Mouse (Mus musculus): ENCODE measurements around the gene Ccl7.

Ccl7 gene

DNA sequence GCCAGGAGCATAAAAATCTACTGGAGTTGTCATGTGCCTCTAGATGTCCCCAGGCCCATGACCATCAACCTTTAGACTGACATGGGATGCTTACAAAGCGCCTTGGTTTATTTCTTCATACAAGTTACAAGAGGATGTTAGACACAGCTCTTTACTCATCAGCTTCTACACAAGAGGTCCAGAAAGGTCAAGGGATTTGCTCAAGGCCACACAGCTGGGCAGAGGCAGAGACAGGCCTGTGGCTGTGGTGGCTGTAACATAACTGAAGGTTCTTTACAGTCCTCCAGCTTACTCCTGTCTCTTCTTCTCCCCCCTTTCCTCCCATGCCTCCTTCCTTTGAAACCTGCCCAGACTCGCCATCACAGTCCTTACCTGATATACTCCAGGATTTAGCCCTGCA, 15.3 kb upstream of the Ccl7 start:
- ChIA-PET POLR2A (no interaction called here), CTCF (interaction anchor here in 2 of 4 experiments (0.8 to 1.3 kb wide), 2 partner anchors 17 to 784 kb away, joined by 3 read pairs; no protein-coding TSS in a partner anchor)

DNA sequence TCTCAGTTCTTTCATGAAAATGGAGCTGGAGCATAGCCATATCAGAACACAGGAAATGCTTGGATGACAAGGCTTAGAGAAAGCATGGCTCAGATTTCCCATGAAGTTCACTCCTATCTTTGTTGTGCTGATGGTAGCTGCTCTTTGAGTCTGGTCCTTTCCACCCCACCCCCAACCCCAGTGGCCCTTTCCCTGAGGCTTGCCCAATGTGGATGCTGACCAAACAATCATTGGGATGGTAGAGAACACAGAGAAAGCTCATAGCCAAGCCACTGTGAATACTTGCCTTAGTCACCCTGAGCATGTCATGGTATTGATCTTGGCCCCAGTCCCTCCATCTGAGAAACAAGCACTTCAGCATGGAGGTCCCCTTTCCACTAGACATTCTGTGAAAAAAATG, 13.4 kb upstream of the Ccl7 start:
- CTCF ChIA-PET = no interaction called here
- POLR2A ChIA-PET = no interaction called here

DNA sequence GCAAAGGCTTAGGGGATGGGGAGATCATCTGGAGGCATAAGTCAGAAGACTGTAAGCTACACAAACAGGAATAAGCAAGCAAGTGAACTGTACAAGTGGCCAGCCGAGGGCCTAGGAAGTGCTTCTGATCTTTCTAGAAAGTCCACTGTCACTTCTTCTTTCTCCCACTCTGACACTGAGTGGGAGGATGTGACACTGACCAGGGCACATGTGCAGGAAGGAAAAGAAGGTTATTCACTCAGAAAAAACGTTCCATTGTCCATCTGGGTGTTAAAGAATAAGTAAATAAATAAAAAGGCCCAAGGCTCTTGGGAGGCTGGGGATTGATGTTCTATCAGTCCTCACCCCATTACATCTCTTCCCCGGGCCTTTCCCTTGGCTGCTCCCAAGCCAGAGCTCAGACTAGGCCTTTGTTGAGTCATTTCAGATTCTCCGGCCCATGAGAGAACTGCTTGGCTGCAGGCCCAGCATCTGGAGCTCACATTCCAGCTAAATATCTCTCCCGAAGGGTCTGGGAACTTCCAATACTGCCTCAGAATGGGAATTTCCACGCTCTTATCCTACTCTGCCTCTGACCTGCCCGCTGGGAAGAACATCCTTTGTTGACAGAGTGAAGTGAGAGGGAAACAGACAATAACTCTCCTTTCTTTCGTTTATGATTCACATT, 12.7 kb upstream of the Ccl7 start:
- POLR2A ChIA-PET = no interaction called here
- CTCF ChIA-PET = no interaction called here

DNA sequence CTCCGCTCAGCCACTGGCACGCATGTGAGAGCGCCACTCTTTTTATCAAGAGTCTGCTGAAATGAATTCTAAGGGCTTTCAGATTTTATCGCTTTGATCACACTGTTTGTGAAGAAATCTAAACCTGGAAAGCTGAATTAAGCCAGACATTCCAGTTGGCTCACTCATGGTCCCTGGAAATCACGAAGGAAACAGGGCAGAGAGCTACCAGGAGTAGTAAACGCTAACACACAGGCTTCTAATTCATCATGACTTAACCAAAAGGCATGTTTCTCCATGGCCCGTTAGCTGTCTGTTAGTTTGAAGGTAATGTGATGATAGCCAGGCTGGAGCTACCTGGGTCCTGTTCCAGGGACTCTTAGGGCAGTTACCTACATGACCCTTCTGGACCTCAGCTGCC, 11.1 kb upstream of the Ccl7 start:
- ChIA-PET POLR2A (no interaction called here), CTCF (interaction anchor here in 2 of 4 experiments (0.9 to 1.0 kb wide), 2 partner anchors 38 to 39 kb away, joined by 3 to 5 read pairs; no protein-coding TSS in a partner anchor)

DNA sequence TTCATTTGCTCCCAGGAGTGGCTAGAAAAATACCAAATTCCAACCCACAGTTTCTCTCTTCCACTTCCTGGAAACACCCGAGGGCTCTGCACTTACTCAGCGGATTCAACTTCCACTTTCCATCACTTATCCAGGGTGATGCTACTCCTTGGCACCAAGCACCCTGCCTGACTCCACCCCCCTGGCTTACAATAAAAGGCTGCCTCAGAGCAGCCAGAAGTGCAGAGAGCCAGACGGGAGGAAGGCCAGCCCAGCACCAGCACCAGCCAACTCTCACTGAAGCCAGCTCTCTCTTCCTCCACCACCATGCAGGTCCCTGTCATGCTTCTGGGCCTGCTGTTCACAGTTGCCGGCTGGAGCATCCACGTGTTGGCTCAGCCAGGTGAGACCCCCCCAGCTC, 10.2 kb upstream of the Ccl7 start, which contains the start of gene Ccl2:
Gene Ccl2 (plus strand): TSS at position 216 of the 400 bp plus-strand sequence.
- CTCF ChIA-PET = interaction anchor here in 1 of 4 experiments (0.9 kb wide), 1 partner anchor 39 kb away, joined by 3 read pairs; no protein-coding TSS in a partner anchor
- POLR2A ChIA-PET = no interaction called here

DNA sequence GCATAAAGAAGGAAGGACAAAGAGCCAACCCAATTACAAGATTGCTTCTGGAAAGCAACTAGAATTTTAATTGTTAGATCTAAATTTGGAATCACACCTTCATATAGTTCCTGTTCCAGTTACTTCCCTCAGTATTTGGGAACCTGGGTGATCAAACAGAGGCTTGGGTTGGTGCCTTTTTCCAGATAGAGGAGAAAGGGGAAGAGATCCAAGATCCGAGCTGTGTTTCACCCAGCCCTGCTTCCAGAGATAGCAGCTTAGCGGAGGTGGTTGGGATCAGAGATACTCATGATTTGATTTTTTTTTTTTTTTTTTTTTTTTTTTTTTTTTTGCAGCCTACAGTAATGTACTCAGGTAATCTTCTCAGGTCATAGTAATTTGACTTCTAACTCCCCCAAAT, 9.7 kb upstream of the Ccl7 start:
- ChIA-PET POLR2A (no interaction called here), CTCF (no interaction called here)

DNA sequence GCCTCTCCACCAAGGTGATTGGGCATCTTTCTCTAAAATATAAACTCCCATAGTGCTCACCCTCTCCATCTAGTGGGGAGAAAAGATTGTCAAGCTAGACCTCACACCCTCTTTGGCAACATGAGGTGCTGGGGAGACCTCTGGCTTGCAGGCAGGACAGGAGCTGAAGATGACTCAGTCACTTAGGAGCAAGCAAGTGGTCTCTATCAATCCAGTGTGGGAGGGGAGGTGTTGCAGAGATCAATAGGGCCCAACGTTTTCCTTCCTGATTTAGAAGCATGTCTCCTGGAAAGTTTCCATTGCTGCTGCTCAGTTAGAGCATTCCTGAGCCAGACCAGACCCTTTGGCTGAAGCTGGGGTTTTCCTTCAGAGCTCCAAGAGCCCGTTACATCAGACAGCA, 7.0 kb upstream of the Ccl7 start, which contains the start of gene Gm17268:
Gene Gm17268 (minus strand): TSS at position 28 of the 400 bp plus-strand sequence.
- ChIA-PET POLR2A (no interaction called here), CTCF (interaction anchor here in 1 of 4 experiments (1.8 kb wide), 1 partner anchor 137 kb away, joined by 6 read pairs; no protein-coding TSS in a partner anchor)

DNA sequence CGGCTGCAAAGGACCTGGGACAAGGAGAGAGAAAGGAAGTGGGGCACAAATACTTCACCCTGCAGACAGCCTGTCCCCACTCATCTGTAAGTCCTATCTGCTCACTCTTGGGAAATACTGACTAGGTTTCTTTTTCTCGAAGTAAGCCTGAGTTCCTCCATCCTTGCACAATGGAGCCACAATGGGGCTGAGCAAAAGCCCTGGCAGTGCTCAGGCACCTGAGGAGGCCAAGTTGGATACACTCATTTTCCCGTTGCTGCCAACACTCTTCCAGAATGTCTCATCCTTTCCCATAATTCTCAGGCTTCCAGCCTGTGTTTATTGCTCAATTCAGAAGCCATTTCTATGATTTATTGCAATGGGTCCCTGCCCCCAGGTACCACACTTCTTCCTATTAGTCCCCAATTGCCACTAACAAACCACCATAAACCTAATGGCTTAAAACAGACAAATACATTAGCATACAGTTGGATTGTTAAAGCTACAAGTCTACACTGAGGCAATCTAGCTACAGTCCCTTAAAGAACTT, 6.3 kb upstream of the Ccl7 start:
- ChIA-PET CTCF (interaction anchor here in 1 of 4 experiments (1.8 kb wide), 1 partner anchor 137 kb away, joined by 6 read pairs; no protein-coding TSS in a partner anchor), POLR2A (no interaction called here)

DNA sequence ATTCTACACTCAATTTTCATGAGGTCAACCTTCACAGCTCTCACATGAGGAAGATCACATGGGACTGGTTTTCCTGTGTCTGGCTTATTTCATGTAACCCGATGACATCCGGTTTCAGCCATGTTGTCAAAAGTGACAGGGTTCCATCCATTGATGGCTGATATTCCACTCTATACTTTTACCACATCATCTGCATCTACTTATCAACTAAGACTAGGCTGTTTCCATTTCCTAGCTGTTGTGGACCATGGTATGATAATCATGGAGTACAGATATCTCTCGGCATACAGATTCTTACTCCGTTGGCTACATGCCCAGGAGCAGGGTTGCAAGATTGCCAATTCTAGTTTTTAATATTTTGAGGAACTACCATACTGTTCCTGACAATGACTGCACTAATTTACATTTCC, 3.8 kb upstream of the Ccl7 start:
- ChIA-PET CTCF (no interaction called here), POLR2A (no interaction called here)

DNA sequence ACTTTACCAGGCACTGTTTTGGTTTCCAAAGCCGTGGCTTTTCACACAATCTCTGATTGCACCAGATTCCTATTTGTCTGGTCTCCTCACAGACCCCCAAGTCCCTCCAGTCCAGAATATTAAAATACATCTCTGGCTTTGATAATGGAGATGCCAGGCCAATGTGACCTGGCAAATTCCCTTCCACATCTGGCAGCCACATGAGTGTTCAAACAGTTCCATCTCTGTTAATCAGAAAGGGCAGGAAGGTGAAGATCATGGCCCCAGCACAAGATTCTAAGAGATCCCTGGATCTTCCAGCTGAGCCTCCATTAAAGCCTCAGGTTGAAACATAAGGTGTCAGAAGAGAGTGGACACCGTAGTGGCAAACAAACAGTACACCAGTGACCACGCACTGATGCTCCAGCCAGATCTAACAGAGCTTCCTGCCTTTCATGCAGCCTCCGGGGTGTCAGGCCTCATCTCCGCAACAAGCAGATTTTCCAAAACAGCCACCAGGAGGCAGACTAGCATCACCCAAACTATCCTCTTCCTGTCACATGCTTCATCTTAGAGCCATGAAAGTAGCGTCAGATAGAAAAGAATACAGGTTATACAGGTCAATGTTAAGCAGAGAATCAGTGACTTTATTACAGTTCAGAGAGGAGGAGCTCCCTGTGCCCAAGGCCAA, 2.4 kb downstream of the Ccl7 start:
- ChIA-PET CTCF (interaction anchor here in 3 of 4 experiments (0.6 to 2.9 kb wide), 10 partner anchors 17 to 625 kb away, joined by 3 to 15 read pairs (median 4); no protein-coding TSS in a partner anchor), POLR2A (no interaction called here)

DNA sequence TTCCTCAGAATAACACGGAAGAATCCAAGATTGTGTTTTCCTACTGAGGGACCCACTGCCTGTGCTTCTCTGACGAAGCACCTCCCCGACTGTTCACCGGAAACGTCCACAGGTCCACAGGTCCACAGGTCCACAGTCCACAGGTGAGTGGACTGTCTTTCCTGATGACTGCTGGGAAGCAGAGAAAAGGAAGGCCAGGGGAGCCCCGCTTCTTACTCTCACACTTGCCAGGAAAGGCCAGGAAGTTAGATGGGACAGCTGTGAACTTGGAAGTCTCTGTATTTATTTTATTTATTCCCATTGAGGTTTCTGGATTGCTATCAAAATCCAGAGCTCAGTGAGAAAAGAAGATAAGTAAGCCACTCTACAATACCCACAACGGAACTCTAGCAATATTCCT, 8.3 kb downstream of the Ccl7 start:
- CTCF ChIA-PET = no interaction called here
- POLR2A ChIA-PET = no interaction called here

DNA sequence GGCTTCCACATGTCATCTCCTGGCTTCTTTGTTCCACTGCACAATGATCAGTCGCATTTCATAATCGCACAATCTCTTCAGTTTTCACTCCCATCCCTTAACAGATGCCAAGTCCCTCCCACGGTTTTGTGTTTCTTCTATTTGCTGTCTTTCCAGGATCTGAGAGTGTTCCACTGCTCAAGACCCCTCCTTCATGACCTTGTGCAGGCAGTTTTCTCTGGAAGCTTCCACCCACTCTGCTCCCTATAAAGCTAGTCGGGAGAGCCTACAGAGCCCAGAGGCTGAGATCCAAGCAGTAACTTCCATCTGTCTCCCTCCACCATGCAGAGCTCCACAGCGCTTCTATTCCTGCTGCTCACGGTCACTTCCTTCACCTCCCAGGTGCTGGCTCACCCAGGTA, 12.1 kb downstream of the Ccl7 start, which contains the start of gene Ccl11:
Gene Ccl11 (plus strand): TSS at position 178 of the 400 bp plus-strand sequence.
- POLR2A ChIA-PET = no interaction called here
- CTCF ChIA-PET = interaction anchor here in 2 of 4 experiments (0.6 to 1.5 kb wide), 3 partner anchors 62 to 1503 kb away, joined by 3 read pairs; no protein-coding TSS in a partner anchor

DNA sequence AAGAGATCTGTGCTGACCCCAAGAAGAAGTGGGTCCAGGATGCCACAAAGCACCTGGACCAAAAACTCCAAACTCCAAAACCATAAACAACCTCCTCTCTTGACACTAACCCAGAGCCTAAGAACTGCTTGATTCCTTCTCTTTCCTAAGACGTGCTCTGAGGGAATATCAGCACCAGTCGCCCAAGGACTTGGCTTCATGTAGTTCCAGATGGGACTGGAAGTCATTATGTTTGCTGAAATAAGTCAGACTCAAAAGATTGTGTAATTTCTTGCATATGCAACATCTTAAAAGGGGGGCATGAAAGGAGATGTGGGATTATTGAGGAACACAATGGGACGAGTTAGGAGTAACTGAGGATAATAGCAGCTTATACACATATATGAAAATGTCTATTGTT, 16.7 kb downstream of the Ccl7 start:
- CTCF ChIA-PET = interaction anchor here in 2 of 4 experiments (0.6 to 0.7 kb wide), 2 partner anchors 34 to 113 kb away, joined by 3 read pairs; no protein-coding TSS in a partner anchor
- POLR2A ChIA-PET = no interaction called here

DNA sequence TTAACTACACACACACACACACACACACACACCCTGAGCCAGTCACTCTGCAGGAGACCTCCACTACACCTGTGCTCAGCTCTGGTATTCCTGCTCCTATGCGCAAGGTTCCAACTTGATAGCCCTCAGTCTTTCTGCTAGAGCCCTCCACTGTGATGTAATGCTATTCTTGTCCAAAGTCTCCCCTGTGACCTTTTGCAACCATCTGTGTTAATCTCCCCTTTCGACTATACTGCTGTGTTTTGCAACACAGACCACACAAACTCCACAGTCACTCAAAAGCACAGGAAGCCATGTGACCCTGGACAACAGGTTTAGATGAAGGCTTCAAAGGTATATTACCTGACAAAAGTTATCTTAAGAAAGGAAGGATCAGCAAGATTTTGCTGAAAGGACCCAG, 17.9 kb downstream of the Ccl7 start:
- ChIA-PET CTCF (no interaction called here), POLR2A (no interaction called here)

DNA sequence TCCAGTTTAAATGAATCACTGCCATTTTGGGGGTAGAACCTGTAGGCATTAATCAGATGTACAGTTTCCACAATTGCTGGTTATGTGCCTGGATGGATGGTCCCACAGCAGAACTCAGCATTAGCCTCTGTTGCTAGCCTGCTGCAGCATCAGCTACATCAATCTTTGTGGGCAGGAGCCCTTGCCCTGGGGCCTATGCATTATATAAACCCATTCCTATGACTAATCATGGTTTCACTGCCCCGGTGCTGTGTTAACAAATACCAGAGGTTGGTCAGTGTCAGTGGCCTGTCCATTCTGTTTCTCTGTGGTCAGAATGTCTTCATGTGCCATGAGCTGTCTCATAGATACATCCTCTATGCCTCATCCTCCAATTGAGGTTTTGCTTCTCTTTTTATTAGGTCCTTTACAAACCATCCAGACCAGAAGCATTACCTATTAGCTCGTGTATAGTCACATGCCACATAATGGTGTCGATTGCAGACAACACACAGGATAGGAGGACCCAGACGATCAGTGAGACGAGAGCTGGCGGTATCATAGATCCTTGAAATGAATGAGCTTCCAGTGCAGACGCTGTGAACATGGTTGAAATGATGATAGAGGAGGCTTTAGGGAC, 21.6 kb downstream of the Ccl7 start:
- ChIA-PET POLR2A (no interaction called here), CTCF (interaction anchor here in 1 of 4 experiments (0.6 kb wide), 1 partner anchor 206 kb away, joined by 3 read pairs; no protein-coding TSS in a partner anchor)

DNA sequence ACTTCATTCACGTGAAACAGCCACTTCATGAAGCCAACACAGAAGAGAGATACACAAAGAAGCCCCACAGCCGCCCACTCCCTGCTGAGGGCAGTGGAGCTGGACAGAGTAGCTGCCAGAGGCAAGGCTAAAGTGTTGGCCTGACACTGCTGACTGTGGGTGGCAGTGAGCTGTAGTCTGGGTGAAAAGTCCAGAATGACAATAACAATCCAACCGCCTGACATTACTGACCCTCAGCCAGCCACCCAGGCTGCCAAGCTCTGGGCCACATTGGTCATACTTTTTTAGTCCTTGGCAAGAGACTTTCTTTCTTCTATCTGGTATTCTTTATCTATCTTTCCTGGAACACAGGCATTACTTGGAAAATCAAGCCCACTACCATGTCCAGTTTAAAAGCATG, 25.6 kb downstream of the Ccl7 start:
- CTCF ChIA-PET = no interaction called here

DNA sequence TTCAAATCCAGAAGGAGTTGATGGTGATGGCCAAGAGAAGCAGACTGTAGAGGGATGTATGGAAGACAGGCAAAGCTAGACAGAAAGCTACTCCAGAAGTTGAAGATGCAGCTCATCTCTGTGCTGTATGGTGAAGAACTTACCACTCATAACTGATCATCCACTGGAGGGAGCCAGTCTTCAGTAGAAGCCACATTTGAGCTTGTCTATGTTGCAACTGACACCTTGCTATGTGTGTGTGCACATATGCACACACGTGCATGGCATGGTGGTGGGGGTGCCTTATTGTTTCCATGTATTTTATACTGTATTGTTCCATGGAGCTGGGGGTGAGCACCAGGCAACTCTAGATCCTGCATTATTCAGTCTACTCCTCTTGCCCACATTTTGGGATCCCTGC, 26.9 kb downstream of the Ccl7 start:
- ChIA-PET CTCF (interaction anchor here in 2 of 4 experiments (0.5 to 1.0 kb wide), 3 partner anchors 17 to 194 kb away, joined by 3 read pairs; no protein-coding TSS in a partner anchor), POLR2A (no interaction called here)

More for the DNA sequence above, 25.6 kb downstream of the Ccl7 start:
- POLR2A ChIA-PET = no interaction called here

DNA sequence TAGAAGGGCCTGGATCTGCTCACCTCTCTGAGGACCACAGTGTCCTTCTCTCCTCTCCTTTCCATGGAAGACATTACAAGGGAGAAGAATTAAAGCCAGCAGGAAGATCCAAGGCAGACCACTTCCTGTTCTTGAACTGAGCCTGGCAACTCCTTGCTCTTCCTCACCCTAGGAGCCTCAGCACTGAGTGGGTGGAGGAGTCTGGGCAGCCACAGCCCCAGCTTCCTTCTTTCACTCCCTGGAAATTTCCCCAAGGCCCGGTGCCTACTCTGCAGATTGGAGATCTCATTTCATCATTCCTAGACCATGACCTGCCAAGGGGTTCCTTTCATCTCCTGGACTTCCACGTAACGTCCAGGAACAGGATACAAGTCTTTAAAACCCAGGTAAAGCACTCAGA, 27.5 kb downstream of the Ccl7 start:
- CTCF ChIA-PET = interaction anchor here in 2 of 4 experiments (0.5 to 1.0 kb wide), 3 partner anchors 17 to 194 kb away, joined by 3 read pairs; no protein-coding TSS in a partner anchor

DNA sequence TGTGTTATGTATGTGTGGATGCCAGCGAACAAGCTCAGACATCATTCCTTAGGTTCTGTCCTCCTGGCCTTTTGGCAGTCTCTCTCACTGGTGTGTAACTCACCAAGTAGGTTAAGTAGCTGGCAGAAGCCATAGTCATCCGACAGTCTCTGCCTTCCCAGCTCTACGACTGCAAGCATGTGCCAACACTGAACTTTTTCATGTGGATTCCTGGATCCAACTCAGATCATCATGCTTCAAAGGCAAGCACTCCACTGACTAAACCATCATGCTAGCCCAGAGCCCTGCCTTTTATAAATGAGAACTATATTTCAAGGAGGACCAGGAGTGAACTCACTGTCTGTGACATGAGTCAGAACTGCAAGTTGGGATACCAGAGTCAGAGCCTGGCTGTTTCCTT, 28.2 kb downstream of the Ccl7 start:
- ChIA-PET CTCF (no interaction called here), POLR2A (interaction anchor here in 1 of 4 experiments (0.8 kb wide), 1 partner anchor 1116 kb away, joined by 3 read pairs; no protein-coding TSS in a partner anchor)

More for the DNA sequence above, 27.5 kb downstream of the Ccl7 start:
- POLR2A ChIA-PET = no interaction called here

DNA sequence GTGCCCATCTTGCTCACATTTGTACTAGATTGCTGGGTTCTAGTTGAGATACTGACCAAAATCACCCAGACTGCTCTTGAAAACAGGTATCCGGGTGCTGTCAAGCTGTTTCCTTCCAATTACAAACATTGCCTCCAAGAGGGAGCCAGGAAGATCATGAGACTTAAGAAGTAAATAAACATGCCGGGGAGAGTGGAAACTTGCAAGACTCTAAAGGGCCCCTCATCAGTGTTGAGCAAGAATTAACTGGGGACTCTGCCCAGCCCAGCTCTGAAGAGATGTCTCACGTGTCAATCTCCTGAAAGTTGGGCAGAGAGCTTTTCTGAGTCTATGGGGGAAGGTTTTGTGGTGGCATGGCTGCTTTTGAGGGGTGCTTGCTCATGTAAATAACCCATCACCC, 31.5 kb downstream of the Ccl7 start:
- ChIA-PET POLR2A (no interaction called here), CTCF (no interaction called here)
